Mouse (Mus musculus) myocyte (in vitro differentiated cells): ENCODE data around the gene Aqp6.

Experiments
- MYOD1 ChIP-seq, 3 experiments: IDR thresholded peaks; one replicate each; pipeline ENCODE4 v1.6.1; 2011; ENCODE audit warnings: control low read depth in 2 of 3, low read depth in 2 of 3, mild to moderate bottlenecking in 2 of 3, moderate library complexity in 1 of 3; ENCODE audit not compliant: insufficient read length in 2 of 3, control insufficient read depth in 1 of 3
- POLR2A ChIP-seq: IDR thresholded peaks from one replicate; pipeline ENCODE4 v1.6.1; 2011; ENCODE audit warnings: low read depth, mild to moderate bottlenecking, control low read depth, moderate library complexity; ENCODE audit not compliant: insufficient read length
- POLR2AphosphoS2 ChIP-seq: IDR thresholded peaks from one replicate; pipeline ENCODE4 v1.6.1; 2011; ENCODE audit warnings: low read depth, control low read depth; ENCODE audit not compliant: insufficient read length
- TCF12 ChIP-seq: IDR thresholded peaks from one replicate; pipeline ENCODE4 v1.6.1; 2011; ENCODE audit warnings: mild to moderate bottlenecking, control low read depth; ENCODE audit not compliant: poor library complexity, insufficient read depth, severe bottlenecking

GRCm38 (mm10) chr15:99607388-99608113 lies 6.4 kb downstream of the Aqp6 start:
- TF ChIP-seq POLR2A (no peak), MYOD1 (IDR thresholded peaks at IDR 0.05; ENCODE audit: control insufficient read depth in 1 of 3, insufficient read length in 2 of 3, low read depth in 2 of 3) (no peak), TCF12 (no peak), POLR2AphosphoS2 (no peak)
